Mouse (Mus musculus): ENCODE data around the gene Dnajc30. TPM values are rescaled to one million over a fixed set of nuclear protein-coding genes. Genes with fewer than 3 reads are reported as not detected.

The Dnajc30 gene
- polyA plus RNA-seq, 1 experiment, result 34.8 TPM

GRCm38 (mm10) chr5:135115241-135115640, 51.2 kb downstream of the Dnajc30 start:
- TF ChIP-seq POLR2A (IDR thresholded peaks at IDR 0.05; ENCODE audit: borderline replicate concordance, extremely low read depth, insufficient read depth, insufficient read length, poor library complexity, severe bottlenecking) (no peak), CTCF (IDR thresholded peaks at IDR 0.05; ENCODE audit: borderline replicate concordance, extremely low read depth, insufficient read depth, insufficient read length) (no peak)
- DNase-seq (ENCODE audit: low read depth), result no peak

Other genes starting within 250 kb of the Dnajc30 start
- not detected in 2 replicates for gene Tmem270, start 157.5 kb upstream of the Dnajc30 start, polyA plus RNA-seq (2012; rRNA removed)
- gene Cldn13, start 148.7 kb upstream of the Dnajc30 start, polyA plus RNA-seq (2012; rRNA removed), result 0.10 TPM in 1 of 2 replicates, not detected in the other
- 5.6 and 6.9 TPM in 2 replicates for gene Mettl27, start 131.8 kb upstream of the Dnajc30 start, polyA plus RNA-seq (2012; rRNA removed)
- gene Cldn4, start 117.3 kb upstream of the Dnajc30 start, polyA plus RNA-seq (2012; rRNA removed), result 3.2 and 3.5 TPM in 2 replicates
- 2.8 and 4.7 TPM in 2 replicates for gene Cldn3, start 78.0 kb upstream of the Dnajc30 start, polyA plus RNA-seq (2012; rRNA removed)
- gene Abhd11, start 55.0 kb upstream of the Dnajc30 start, polyA plus RNA-seq (2012; rRNA removed), result 65.6 and 94.1 TPM in 2 replicates
- gene Stx1a, start 40.7 kb upstream of the Dnajc30 start, polyA plus RNA-seq (2012; rRNA removed), result 151 and 152 TPM in 2 replicates
- gene Bud23, start 757 bp downstream of the Dnajc30 start, polyA plus RNA-seq (2012; rRNA removed), result 81.8 and 112 TPM in 2 replicates
- 63.2 and 75.0 TPM in 2 replicates for gene Vps37d, start 14.1 kb downstream of the Dnajc30 start, polyA plus RNA-seq (2012; rRNA removed)
- gene Mlxipl, start 25.7 kb downstream of the Dnajc30 start, polyA plus RNA-seq (2012; rRNA removed), result 1.8 and 1.9 TPM in 2 replicates
- 11.5 and 14.1 TPM in 2 replicates for gene Tbl2, start 85.5 kb downstream of the Dnajc30 start, polyA plus RNA-seq (2012; rRNA removed)
- 22.6 and 22.9 TPM in 2 replicates for gene Bcl7b, start 104.1 kb downstream of the Dnajc30 start, polyA plus RNA-seq (2012; rRNA removed)
- gene Baz1b, start 123.1 kb downstream of the Dnajc30 start, polyA plus RNA-seq (2012; rRNA removed), result 56.5 and 70.7 TPM in 2 replicates
- 17.6 and 20.9 TPM in 2 replicates for gene Fzd9, start 187.0 kb downstream of the Dnajc30 start, polyA plus RNA-seq (2012; rRNA removed)

Data from brain, embryonic 14.5 days (tissue).